Mouse (Mus musculus): ENCODE results near the gene Kcnip2. TPM values are rescaled to one million over a fixed set of nuclear protein-coding genes. Genes with fewer than 3 reads are reported as not detected.
A peak's percentile ranks its signal among the peaks of the same experiment; 100 is the strongest.

Kcnip2 gene
- polyA plus RNA-seq, 1 experiment from 2014 or later = 0.28 TPM

GRCm38 (mm10) chr19:45804593-45805368, 11.1 kb downstream of the Kcnip2 start:
- no peak overlapping the region for H3K9ac ChIP-seq (ENCODE audit: low read length)
- H3K4me1 ChIP-seq (ENCODE audit: control insufficient read depth, insufficient read depth, low read length) = no peaks in the 10 kb centered on the region
- no peak for ATAC-seq (ENCODE audit: insufficient number of reproducible peaks, low FRiP score, low TSS enrichment, low read depth)
- no peak overlapping the region for H3K4me3 ChIP-seq (ENCODE audit: low read depth, low read length)
- 24% methylated on average over 12 of the region's 12 CpGs for WGBS
- no peak overlapping the region for H3K4me2 ChIP-seq (ENCODE audit: low read depth, severe bottlenecking)
- H3K27ac ChIP-seq (replicated peaks; ENCODE audit: low read depth, low read length) = no peak overlapping the region
- no peaks in the 10 kb centered on the region for H3K36me3 ChIP-seq (ENCODE audit: control insufficient read depth, insufficient read depth, low read length)
- peak; percentile 43 for DNase-seq (ENCODE audit: low spot score)
- H3K27me3 ChIP-seq (ENCODE audit: control insufficient read depth, insufficient read depth, low read length) = no peaks in the 10 kb centered on the region
- H3K9me3 ChIP-seq (ENCODE audit: control insufficient read depth, low read length) = no peaks in the 10 kb centered on the region

- ATAC-seq (ENCODE audit: insufficient number of reproducible peaks, low FRiP score, low TSS enrichment, low read depth) (no peak), DNase-seq (ENCODE audit: low spot score) (no peak)
- Histone ChIP-seq H3K4me1 (ENCODE audit: control insufficient read depth, insufficient read depth, low read length) (no peaks in the 10 kb centered on the region), H3K4me2 (ENCODE audit: low read depth, severe bottlenecking) (no peak overlapping the region), H3K27me3 (ENCODE audit: control insufficient read depth, insufficient read depth, low read length) (no peaks in the 10 kb centered on the region), H3K9me3 (ENCODE audit: control insufficient read depth, low read length) (no peaks in the 10 kb centered on the region), H3K9ac (ENCODE audit: low read length) (no peak overlapping the region), H3K27ac (replicated peaks; ENCODE audit: low read depth, low read length) (no peak overlapping the region), H3K36me3 (ENCODE audit: control insufficient read depth, insufficient read depth, low read length) (no peaks in the 10 kb centered on the region), H3K4me3 (ENCODE audit: low read depth, low read length) (no peak overlapping the region)
- 24% methylated on average over 4 of the region's 4 CpGs for WGBS
These were observed 12.5 kb downstream of the Kcnip2 start for GRCm38 (mm10) chr19:45803408-45803807.

DNA sequence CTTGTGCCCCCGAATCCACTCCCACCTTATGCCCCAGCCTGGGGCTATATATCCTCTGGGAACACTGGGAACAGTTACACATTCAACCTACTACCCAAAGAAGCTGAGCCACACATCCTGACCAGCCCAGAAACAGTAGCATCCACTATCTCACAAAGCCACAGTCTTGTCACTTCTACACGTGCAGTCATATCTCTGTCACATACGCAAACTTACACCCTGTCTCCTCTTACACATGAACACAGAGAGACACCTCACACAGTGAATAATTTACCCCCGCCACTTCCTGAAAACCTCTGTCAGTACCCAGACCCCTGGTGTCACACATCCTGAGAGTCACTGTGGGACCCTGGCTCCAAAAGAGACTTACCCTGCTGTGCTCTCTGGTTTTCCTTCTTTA, 13.2 kb downstream of the Kcnip2 start:
- no peaks in the 10 kb centered on the region for H3K36me3 ChIP-seq (ENCODE audit: control insufficient read depth, insufficient read depth, low read length)
- DNase-seq (ENCODE audit: low spot score) = no peak
- ATAC-seq (ENCODE audit: insufficient number of reproducible peaks, low FRiP score, low TSS enrichment, low read depth) = no peak
- H3K4me1 ChIP-seq (ENCODE audit: control insufficient read depth, insufficient read depth, low read length) = no peaks in the 10 kb centered on the region
- no peak overlapping the region for H3K27ac ChIP-seq (replicated peaks; ENCODE audit: low read depth, low read length)
- no peak overlapping the region for H3K9ac ChIP-seq (ENCODE audit: low read length)
- 74% methylated on average over 4 of the region's 4 CpGs for WGBS
- no peaks in the 10 kb centered on the region for H3K9me3 ChIP-seq (ENCODE audit: control insufficient read depth, low read length)
- H3K27me3 ChIP-seq (ENCODE audit: control insufficient read depth, insufficient read depth, low read length) = no peaks in the 10 kb centered on the region
- H3K4me2 ChIP-seq (ENCODE audit: low read depth, severe bottlenecking) = no peak overlapping the region
- no peak overlapping the region for H3K4me3 ChIP-seq (ENCODE audit: low read depth, low read length)

DNA sequence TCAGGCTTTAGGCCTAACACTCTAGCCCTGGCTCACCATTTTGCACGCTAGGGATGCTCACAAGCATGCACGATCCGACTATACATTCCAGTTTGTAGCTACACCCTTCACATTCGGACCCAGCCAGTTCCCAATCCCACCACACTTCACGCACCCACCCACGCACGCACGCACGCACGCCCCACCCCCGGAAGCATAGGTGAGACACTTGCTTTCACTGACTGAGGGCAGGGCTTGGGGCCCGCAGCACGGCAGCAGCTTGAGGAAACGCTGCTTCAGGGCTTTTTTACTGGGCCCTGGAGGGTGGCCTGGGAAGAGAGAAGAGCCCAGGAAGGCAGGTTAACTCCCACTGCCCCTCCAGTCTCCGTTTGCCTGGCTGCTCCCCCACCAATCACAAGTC, 19.0 kb downstream of the Kcnip2 start:
- peaks cover 8% of the 10 kb centered on the region; the same call in 1 of the 2 replicates for H3K4me1 ChIP-seq (ENCODE audit: control insufficient read depth, insufficient read depth, low read length)
- no peaks in the 10 kb centered on the region for H3K9me3 ChIP-seq (ENCODE audit: control insufficient read depth, low read length)
- no peak overlapping the region for H3K4me3 ChIP-seq (ENCODE audit: low read depth, low read length)
- H3K27ac ChIP-seq (replicated peaks; ENCODE audit: low read depth, low read length) = no peak overlapping the region
- H3K27me3 ChIP-seq (ENCODE audit: control insufficient read depth, insufficient read depth, low read length) = no peaks in the 10 kb centered on the region
- H3K36me3 ChIP-seq (ENCODE audit: control insufficient read depth, insufficient read depth, low read length) = no peaks in the 10 kb centered on the region
- H3K9ac ChIP-seq (ENCODE audit: low read length) = no peak overlapping the region
- DNase-seq (ENCODE audit: low spot score) = no peak
- 74% methylated on average over 15 of the region's 15 CpGs for WGBS
- H3K4me2 ChIP-seq (ENCODE audit: low read depth, severe bottlenecking) = no peak overlapping the region
- ATAC-seq (ENCODE audit: insufficient number of reproducible peaks, low FRiP score, low TSS enrichment, low read depth) = no peak

GRCm38 (mm10) chr19:45796061-45796556, 19.8 kb downstream of the Kcnip2 start:
- H3K4me3 ChIP-seq (ENCODE audit: low read depth, low read length) = 0 out of 2 replicates have a peak overlapping the region, but pooled peaks have one; percentile 8
- no peak overlapping the region for H3K9ac ChIP-seq (ENCODE audit: low read length)
- H3K36me3 ChIP-seq (ENCODE audit: control insufficient read depth, insufficient read depth, low read length) = no peaks in the 10 kb centered on the region
- no peak for ATAC-seq (ENCODE audit: insufficient number of reproducible peaks, low FRiP score, low TSS enrichment, low read depth)
- no peaks in the 10 kb centered on the region for H3K27me3 ChIP-seq (ENCODE audit: control insufficient read depth, insufficient read depth, low read length)
- peak overlapping the region; percentile 43 for H3K4me2 ChIP-seq (ENCODE audit: low read depth, severe bottlenecking)
- peak; percentile 73 for DNase-seq (ENCODE audit: low spot score)
- 9% methylated on average over 14 of the region's 15 CpGs for WGBS
- H3K9me3 ChIP-seq (ENCODE audit: control insufficient read depth, low read length) = no peaks in the 10 kb centered on the region
- peaks cover 8% of the 10 kb centered on the region; the same call in 1 of the 2 replicates for H3K4me1 ChIP-seq (ENCODE audit: control insufficient read depth, insufficient read depth, low read length)
- no peak overlapping the region for H3K27ac ChIP-seq (replicated peaks; ENCODE audit: low read depth, low read length)

- Histone ChIP-seq H3K9me3 (ENCODE audit: control insufficient read depth, low read length) (no peaks in the 10 kb centered on the region), H3K9ac (ENCODE audit: low read length) (no peak overlapping the region), H3K36me3 (ENCODE audit: control insufficient read depth, insufficient read depth, low read length) (no peaks in the 10 kb centered on the region), H3K27ac (replicated peaks; ENCODE audit: low read depth, low read length) (no peak overlapping the region), H3K4me3 (ENCODE audit: low read depth, low read length) (no peak overlapping the region), H3K27me3 (ENCODE audit: control insufficient read depth, insufficient read depth, low read length) (no peaks in the 10 kb centered on the region), H3K4me2 (ENCODE audit: low read depth, severe bottlenecking) (peak overlapping the region; percentile 43), H3K4me1 (ENCODE audit: control insufficient read depth, insufficient read depth, low read length) (peaks cover 8% of the 10 kb centered on the region; the same call in 1 of the 2 replicates)
- DNase-seq (ENCODE audit: low spot score) (no peak), ATAC-seq (ENCODE audit: insufficient number of reproducible peaks, low FRiP score, low TSS enrichment, low read depth) (no peak)
- 27% methylated on average over 15 of the region's 15 CpGs for WGBS
These were observed 20.4 kb downstream of the Kcnip2 start for GRCm38 (mm10) chr19:45795406-45795944.

DNA sequence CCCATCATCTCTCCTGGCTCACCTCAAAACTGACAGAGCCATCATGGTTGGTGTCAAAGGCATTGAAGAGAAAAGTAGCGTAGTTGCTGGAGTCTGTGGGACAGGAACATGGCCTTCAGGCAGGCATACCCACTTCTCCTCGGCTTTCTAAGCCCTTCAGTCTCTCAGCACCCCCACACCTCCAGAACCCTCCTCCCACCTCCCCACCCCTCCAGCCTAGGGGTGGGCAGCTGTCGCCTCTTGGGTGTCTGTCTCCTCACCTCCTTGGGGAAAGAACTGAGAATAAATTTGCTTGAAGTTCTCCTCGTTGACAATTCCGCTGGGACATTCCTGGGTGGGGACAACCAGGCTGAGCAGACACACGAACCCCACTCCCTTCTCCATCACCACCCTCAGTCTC, 21.1 kb downstream of the Kcnip2 start:
- Histone ChIP-seq H3K27ac (replicated peaks; ENCODE audit: low read depth, low read length) (no peak overlapping the region), H3K36me3 (ENCODE audit: control insufficient read depth, insufficient read depth, low read length) (no peaks in the 10 kb centered on the region), H3K4me1 (ENCODE audit: control insufficient read depth, insufficient read depth, low read length) (peaks cover 8% of the 10 kb centered on the region; the same call in 1 of the 2 replicates), H3K27me3 (ENCODE audit: control insufficient read depth, insufficient read depth, low read length) (no peaks in the 10 kb centered on the region), H3K9me3 (ENCODE audit: control insufficient read depth, low read length) (no peaks in the 10 kb centered on the region), H3K9ac (ENCODE audit: low read length) (no peak overlapping the region), H3K4me3 (ENCODE audit: low read depth, low read length) (no peak overlapping the region), H3K4me2 (ENCODE audit: low read depth, severe bottlenecking) (no peak overlapping the region)
- no peak for DNase-seq (ENCODE audit: low spot score)
- no peak for ATAC-seq (ENCODE audit: insufficient number of reproducible peaks, low FRiP score, low TSS enrichment, low read depth)
- 66% methylated on average over 6 of the region's 6 CpGs for WGBS

- H3K4me1 ChIP-seq (ENCODE audit: control insufficient read depth, insufficient read depth, low read length) = peaks cover 8% of the 10 kb centered on the region; the same call in 1 of the 2 replicates
- H3K9me3 ChIP-seq (ENCODE audit: control insufficient read depth, low read length) = no peaks in the 10 kb centered on the region
- H3K9ac ChIP-seq (ENCODE audit: low read length) = no peak overlapping the region
- no peak overlapping the region for H3K27ac ChIP-seq (replicated peaks; ENCODE audit: low read depth, low read length)
- H3K4me3 ChIP-seq (ENCODE audit: low read depth, low read length) = no peak overlapping the region
- DNase-seq (ENCODE audit: low spot score) = no peak
- no peaks in the 10 kb centered on the region for H3K36me3 ChIP-seq (ENCODE audit: control insufficient read depth, insufficient read depth, low read length)
- no peak overlapping the region for H3K4me2 ChIP-seq (ENCODE audit: low read depth, severe bottlenecking)
- 86% methylated on average over 6 of the region's 6 CpGs for WGBS
- no peaks in the 10 kb centered on the region for H3K27me3 ChIP-seq (ENCODE audit: control insufficient read depth, insufficient read depth, low read length)
- no peak for ATAC-seq (ENCODE audit: insufficient number of reproducible peaks, low FRiP score, low TSS enrichment, low read depth)
These were observed 23.5 kb downstream of the Kcnip2 start for GRCm38 (mm10) chr19:45792404-45792803.
